Mouse (Mus musculus) testis, adult 2 months (tissue): ENCODE measurements at regions not wholly inside any gene's neighbourhood (a gene's known extent, or its start where the extent isn't known, plus 50 kb on each side); places are given as distances from the start of the nearest gene placed in this dataset.

ENCODE experiments used
- H3K27ac ChIP-seq: fragments of 200-500 bp; 2 replicates; pipeline ENCODE4 v1.5.1; 2012; ENCODE audit warnings: low read depth, low read length; ENCODE audit not compliant: control insufficient read depth, insufficient read depth
- H3K27me3 ChIP-seq: fragments of 200-500 bp; 2 replicates; pipeline ENCODE4 v1.6.1; 2012; ENCODE audit warnings: mild to moderate bottlenecking, low read length, moderate library complexity; ENCODE audit not compliant: control insufficient read depth, insufficient read depth
- H3K36me3 ChIP-seq: fragments of 200-500 bp; 2 replicates; pipeline ENCODE4 v1.6.1; 2012; ENCODE audit warnings: mild to moderate bottlenecking, low read length; ENCODE audit not compliant: control insufficient read depth, insufficient read depth
- H3K4me1 ChIP-seq: fragments of 200-500 bp; 2 replicates; pipeline ENCODE4 v1.6.1; 2012; ENCODE audit warnings: low read length; ENCODE audit not compliant: control insufficient read depth, insufficient read depth
- H3K4me3 ChIP-seq: fragments of 200-500 bp; 2 replicates; pipeline ENCODE4 v1.5.1; 2012; ENCODE audit warnings: low read depth, mild to moderate bottlenecking, low read length, moderate library complexity, mixed read lengths; ENCODE audit not compliant: control insufficient read depth
- CTCF ChIP-seq: fragments of 200-500 bp; IDR thresholded peaks from 2 replicates; pipeline ENCODE4 v1.5.1; 2012; ENCODE audit warnings: low read depth, mild to moderate bottlenecking, inconsistent platforms, low read length, moderate library complexity; ENCODE audit not compliant: control insufficient read depth, insufficient read depth, insufficient replicate concordance
- POLR2A ChIP-seq: fragments of 200-500 bp; IDR thresholded peaks from 2 replicates; pipeline ENCODE4 v1.6.1; 2012; ENCODE audit warnings: low read depth, mild to moderate bottlenecking, inconsistent platforms, low read length, moderate library complexity; ENCODE audit not compliant: control insufficient read depth

GRCm38 (mm10) chr13:107703736-107704135 lies 340.5 kb upstream of the Smim15 start:
- no peak for TF ChIP-seq CTCF
- no peak for TF ChIP-seq POLR2A
- no peak overlapping the region for H3K27ac ChIP-seq
- no peaks in the 10 kb centered on the region for H3K4me1 ChIP-seq
- no peaks in the 10 kb centered on the region for H3K36me3 ChIP-seq
- no peaks in the 10 kb centered on the region for H3K27me3 ChIP-seq
- H3K4me3 ChIP-seq = no peak overlapping the region

GRCm38 (mm10) chr13:107700268-107701139 lies 343.7 kb upstream of the Smim15 start:
- H3K4me3 ChIP-seq = no peak overlapping the region
- no peak overlapping the region for H3K27ac ChIP-seq
- TF ChIP-seq POLR2A (no peak), CTCF (no peak)
- no peaks in the 10 kb centered on the region for H3K4me1 ChIP-seq
- H3K36me3 ChIP-seq = no peaks in the 10 kb centered on the region
- no peaks in the 10 kb centered on the region for H3K27me3 ChIP-seq

- TF ChIP-seq POLR2A (no peak), CTCF (no peak)
- Histone ChIP-seq H3K4me1 (no peaks in the 10 kb centered on the region), H3K36me3 (no peaks in the 10 kb centered on the region), H3K27me3 (no peaks in the 10 kb centered on the region), H3K27ac (no peak overlapping the region), H3K4me3 (no peak overlapping the region)
Observed at GRCm38 (mm10) chr13:107699251-107699650, 345.0 kb upstream of the Smim15 start.

- H3K36me3 ChIP-seq = no peaks in the 10 kb centered on the region
- H3K27me3 ChIP-seq = no peaks in the 10 kb centered on the region
- TF ChIP-seq CTCF = no peak
- no peak for TF ChIP-seq POLR2A
- no peak overlapping the region for H3K4me3 ChIP-seq
- H3K27ac ChIP-seq = no peak overlapping the region
- no peaks in the 10 kb centered on the region for H3K4me1 ChIP-seq
Observed at GRCm38 (mm10) chr13:107698345-107698744, 345.9 kb upstream of the Smim15 start.

- TF ChIP-seq POLR2A (no peak), CTCF (no peak)
- Histone ChIP-seq H3K27me3 (no peaks in the 10 kb centered on the region), H3K27ac (no peak overlapping the region), H3K36me3 (no peaks in the 10 kb centered on the region), H3K4me3 (no peak overlapping the region), H3K4me1 (peaks cover 7% of the 10 kb centered on the region)
Observed at GRCm38 (mm10) chr13:107692123-107692830, 352.0 kb upstream of the Smim15 start.

- Histone ChIP-seq H3K4me3 (no peak overlapping the region), H3K27me3 (no peaks in the 10 kb centered on the region), H3K4me1 (peaks cover 8% of the 10 kb centered on the region), H3K27ac (no peak overlapping the region), H3K36me3 (no peaks in the 10 kb centered on the region)
- no peak for TF ChIP-seq POLR2A
- no peak for TF ChIP-seq CTCF
Observed at GRCm38 (mm10) chr13:107688972-107689371, 355.3 kb upstream of the Smim15 start.

GRCm38 (mm10) chr13:107685231-107685630 lies 359.0 kb upstream of the Smim15 start:
- no peak for TF ChIP-seq POLR2A
- TF ChIP-seq CTCF = no peak
- Histone ChIP-seq H3K27ac (no peak overlapping the region), H3K27me3 (no peaks in the 10 kb centered on the region), H3K4me1 (peaks cover 8% of the 10 kb centered on the region), H3K4me3 (no peak overlapping the region), H3K36me3 (no peaks in the 10 kb centered on the region)
